Mouse (Mus musculus): ENCODE measurements around the gene Slc16a10. TPM values are rescaled to one million over a fixed set of nuclear protein-coding genes. Genes with fewer than 3 reads are reported as not detected.

Slc16a10 gene
- polyA plus RNA-seq, 1 experiment from 2014 or later, result 17.2 TPM

GRCm38 (mm10) chr10:40163338-40163737 lies 21.3 kb upstream of the Slc16a10 start:
- Histone ChIP-seq H3K27me3 (ENCODE audit: control insufficient read depth, insufficient read depth, low read length) (no peaks in the 10 kb centered on the region), H3K27ac (ENCODE audit: low read depth, low read length) (no peak overlapping the region), H3K9ac (ENCODE audit: low read depth, low read length) (no peak overlapping the region), H3K9me3 (replicated peaks; ENCODE audit: control insufficient read depth, low read length) (no peaks in the 10 kb centered on the region), H3K4me2 (no peak overlapping the region), H3K4me1 (ENCODE audit: control insufficient read depth, insufficient read depth, low read length) (no peaks in the 10 kb centered on the region), H3K4me3 (ENCODE audit: low read depth, low read length) (no peak overlapping the region), H3K36me3 (ENCODE audit: control insufficient read depth, insufficient read depth, low read length) (no peaks in the 10 kb centered on the region)
- ATAC-seq (replicated peaks; ENCODE audit: insufficient number of reproducible peaks, low FRiP score, low TSS enrichment), result no peak
- WGBS (ENCODE audit: insufficient replicate concordance), result 78% methylated on average over 8 of the region's 8 CpGs

GRCm38 (mm10) chr10:40161701-40162255 lies 19.7 kb upstream of the Slc16a10 start:
- Histone ChIP-seq H3K9me3 (replicated peaks; ENCODE audit: control insufficient read depth, low read length) (no peaks in the 10 kb centered on the region), H3K27ac (ENCODE audit: low read depth, low read length) (no peak overlapping the region), H3K36me3 (ENCODE audit: control insufficient read depth, insufficient read depth, low read length) (no peaks in the 10 kb centered on the region), H3K4me3 (ENCODE audit: low read depth, low read length) (no peak overlapping the region), H3K4me1 (ENCODE audit: control insufficient read depth, insufficient read depth, low read length) (no peaks in the 10 kb centered on the region), H3K27me3 (ENCODE audit: control insufficient read depth, insufficient read depth, low read length) (no peaks in the 10 kb centered on the region), H3K9ac (ENCODE audit: low read depth, low read length) (no peak overlapping the region), H3K4me2 (no peak overlapping the region)
- WGBS (ENCODE audit: insufficient replicate concordance), result 80% methylated on average over 5 of the region's 5 CpGs
- no peak for ATAC-seq (replicated peaks; ENCODE audit: insufficient number of reproducible peaks, low FRiP score, low TSS enrichment)

GRCm38 (mm10) chr10:40161236-40161635 lies 19.2 kb upstream of the Slc16a10 start:
- no peak overlapping the region for H3K4me3 ChIP-seq (ENCODE audit: low read depth, low read length)
- no peaks in the 10 kb centered on the region for H3K36me3 ChIP-seq (ENCODE audit: control insufficient read depth, insufficient read depth, low read length)
- no peaks in the 10 kb centered on the region for H3K27me3 ChIP-seq (ENCODE audit: control insufficient read depth, insufficient read depth, low read length)
- no peak for ATAC-seq (replicated peaks; ENCODE audit: insufficient number of reproducible peaks, low FRiP score, low TSS enrichment)
- no peaks in the 10 kb centered on the region for H3K4me1 ChIP-seq (ENCODE audit: control insufficient read depth, insufficient read depth, low read length)
- no peak overlapping the region for H3K27ac ChIP-seq (ENCODE audit: low read depth, low read length)
- no peaks in the 10 kb centered on the region for H3K9me3 ChIP-seq (replicated peaks; ENCODE audit: control insufficient read depth, low read length)
- 81% methylated on average over 2 of the region's 2 CpGs for WGBS (ENCODE audit: insufficient replicate concordance)
- no peak overlapping the region for H3K9ac ChIP-seq (ENCODE audit: low read depth, low read length)
- H3K4me2 ChIP-seq, result no peak overlapping the region

GRCm38 (mm10) chr10:40152550-40152857 lies 10.4 kb upstream of the Slc16a10 start:
- Histone ChIP-seq H3K4me3 (ENCODE audit: low read depth, low read length) (no peak overlapping the region), H3K4me1 (ENCODE audit: control insufficient read depth, insufficient read depth, low read length) (peaks cover 4% of the 10 kb centered on the region), H3K9me3 (replicated peaks; ENCODE audit: control insufficient read depth, low read length) (no peaks in the 10 kb centered on the region), H3K9ac (ENCODE audit: low read depth, low read length) (no peak overlapping the region), H3K36me3 (ENCODE audit: control insufficient read depth, insufficient read depth, low read length) (no peaks in the 10 kb centered on the region), H3K4me2 (no peak overlapping the region), H3K27ac (ENCODE audit: low read depth, low read length) (no peak overlapping the region), H3K27me3 (ENCODE audit: control insufficient read depth, insufficient read depth, low read length) (no peaks in the 10 kb centered on the region)
- 72% methylated on average over 4 of the region's 4 CpGs for WGBS (ENCODE audit: insufficient replicate concordance)
- ATAC-seq (replicated peaks; ENCODE audit: insufficient number of reproducible peaks, low FRiP score, low TSS enrichment), result no peak

GRCm38 (mm10) chr10:40151852-40152549 lies 9.9 kb upstream of the Slc16a10 start:
- H3K27ac ChIP-seq (ENCODE audit: low read depth, low read length), result no peak overlapping the region

GRCm38 (mm10) chr10:40149584-40150145 lies 7.6 kb upstream of the Slc16a10 start:
- H3K27ac ChIP-seq (ENCODE audit: low read depth, low read length), result no peak overlapping the region
- H3K4me3 ChIP-seq (ENCODE audit: low read depth, low read length), result no peak overlapping the region
- H3K27me3 ChIP-seq (ENCODE audit: control insufficient read depth, insufficient read depth, low read length), result no peaks in the 10 kb centered on the region
- H3K36me3 ChIP-seq (ENCODE audit: control insufficient read depth, insufficient read depth, low read length), result no peaks in the 10 kb centered on the region
- no peaks in the 10 kb centered on the region for H3K9me3 ChIP-seq (replicated peaks; ENCODE audit: control insufficient read depth, low read length)
- WGBS (ENCODE audit: insufficient replicate concordance), result 67% methylated on average over 5 of the region's 5 CpGs
- no peak overlapping the region for H3K9ac ChIP-seq (ENCODE audit: low read depth, low read length)
- ATAC-seq (replicated peaks; ENCODE audit: insufficient number of reproducible peaks, low FRiP score, low TSS enrichment), result 0 out of 2 replicates have a peak, but pooled peaks have one; percentile 55
- peaks cover 4% of the 10 kb centered on the region for H3K4me1 ChIP-seq (ENCODE audit: control insufficient read depth, insufficient read depth, low read length)
- no peak overlapping the region for H3K4me2 ChIP-seq

More at GRCm38 (mm10) chr10:40151852-40152549, 9.9 kb upstream of the Slc16a10 start:
- Histone ChIP-seq H3K9ac (ENCODE audit: low read depth, low read length) (no peak overlapping the region), H3K4me3 (ENCODE audit: low read depth, low read length) (no peak overlapping the region), H3K36me3 (ENCODE audit: control insufficient read depth, insufficient read depth, low read length) (no peaks in the 10 kb centered on the region), H3K4me1 (ENCODE audit: control insufficient read depth, insufficient read depth, low read length) (peaks cover 4% of the 10 kb centered on the region), H3K9me3 (replicated peaks; ENCODE audit: control insufficient read depth, low read length) (no peaks in the 10 kb centered on the region), H3K27me3 (ENCODE audit: control insufficient read depth, insufficient read depth, low read length) (no peaks in the 10 kb centered on the region), H3K4me2 (no peak overlapping the region)
- 57% methylated on average over 8 of the region's 8 CpGs for WGBS (ENCODE audit: insufficient replicate concordance)
- no peak for ATAC-seq (replicated peaks; ENCODE audit: insufficient number of reproducible peaks, low FRiP score, low TSS enrichment)

GRCm38 (mm10) chr10:40147325-40148059 lies 5.4 kb upstream of the Slc16a10 start:
- no peaks in the 10 kb centered on the region for H3K9me3 ChIP-seq (replicated peaks; ENCODE audit: control insufficient read depth, low read length)
- H3K9ac ChIP-seq (ENCODE audit: low read depth, low read length), result no peak overlapping the region
- H3K27me3 ChIP-seq (ENCODE audit: control insufficient read depth, insufficient read depth, low read length), result no peaks in the 10 kb centered on the region
- ATAC-seq (replicated peaks; ENCODE audit: insufficient number of reproducible peaks, low FRiP score, low TSS enrichment), result no peak
- no peak overlapping the region for H3K4me3 ChIP-seq (ENCODE audit: low read depth, low read length)
- 83% methylated on average over 8 of the region's 8 CpGs for WGBS (ENCODE audit: insufficient replicate concordance)
- no peaks in the 10 kb centered on the region for H3K36me3 ChIP-seq (ENCODE audit: control insufficient read depth, insufficient read depth, low read length)
- no peak overlapping the region for H3K27ac ChIP-seq (ENCODE audit: low read depth, low read length)
- H3K4me2 ChIP-seq, result no peak overlapping the region
- H3K4me1 ChIP-seq (ENCODE audit: control insufficient read depth, insufficient read depth, low read length), result peaks cover 4% of the 10 kb centered on the region

- WGBS (ENCODE audit: insufficient replicate concordance), result 76% methylated on average over 3 of the region's 3 CpGs
- no peaks in the 10 kb centered on the region for H3K36me3 ChIP-seq (ENCODE audit: control insufficient read depth, insufficient read depth, low read length)
- H3K9ac ChIP-seq (ENCODE audit: low read depth, low read length), result no peak overlapping the region
- H3K27ac ChIP-seq (ENCODE audit: low read depth, low read length), result no peak overlapping the region
- no peaks in the 10 kb centered on the region for H3K27me3 ChIP-seq (ENCODE audit: control insufficient read depth, insufficient read depth, low read length)
- H3K4me1 ChIP-seq (ENCODE audit: control insufficient read depth, insufficient read depth, low read length), result peaks cover 2% of the 10 kb centered on the region
- no peak overlapping the region for H3K4me3 ChIP-seq (ENCODE audit: low read depth, low read length)
- no peaks in the 10 kb centered on the region for H3K9me3 ChIP-seq (replicated peaks; ENCODE audit: control insufficient read depth, low read length)
- no peak for ATAC-seq (replicated peaks; ENCODE audit: insufficient number of reproducible peaks, low FRiP score, low TSS enrichment)
- no peak overlapping the region for H3K4me2 ChIP-seq
These were observed 4.4 kb upstream of the Slc16a10 start for GRCm38 (mm10) chr10:40146451-40146850.

Data from heart, embryonic 11.5 days (tissue).